In the genomic region with DNA sequence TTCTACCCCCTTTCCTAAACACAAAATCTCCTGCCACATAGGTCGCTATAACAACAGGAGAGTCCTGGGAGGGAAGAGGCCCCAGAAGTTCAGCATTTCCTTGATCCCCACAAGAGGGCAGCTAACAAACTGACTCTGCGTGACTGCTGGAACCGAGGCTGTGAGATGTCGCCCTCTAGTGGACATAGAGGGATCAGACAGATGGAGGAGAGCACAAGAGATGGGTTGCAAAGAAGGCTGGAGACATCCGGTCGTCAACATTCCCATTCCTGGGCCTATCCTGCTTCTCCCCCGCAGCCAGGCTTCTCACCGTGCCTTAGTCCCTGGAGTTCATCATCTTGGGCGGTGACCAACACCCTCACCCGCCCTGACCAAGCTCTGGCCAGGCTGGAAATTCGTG, we compare ENCODE assay signal across 8 mouse cellular contexts. TPM values are rescaled to one million over a fixed set of nuclear protein-coding genes. Genes with fewer than 3 reads are reported as not detected.
A peak's percentile ranks its signal among the peaks of the same experiment; 100 is the strongest.
DNase-seq lines count a peak whose midpoint lies in the region; ATAC-seq lines count a peak whose summit lies in the region.

No protein-coding gene starts in this region.

- H3K27me3 ChIP-seq in limb, embryonic 10.5 days (ENCODE audit: low read depth, poor library complexity, severe bottlenecking): no peaks in the 10 kb centered on the region
- no peaks in the 10 kb centered on the region for H3K27me3 ChIP-seq in midbrain, embryonic 13.5 days

- no peak overlapping the region for H3K4me2 ChIP-seq in midbrain, embryonic 13.5 days (replicated peaks)

- no peak overlapping the region for H3K4me3 ChIP-seq in limb, embryonic 10.5 days
- no peak overlapping the region for H3K4me3 ChIP-seq in midbrain, embryonic 13.5 days (replicated peaks)

- H3K27ac ChIP-seq in limb, embryonic 10.5 days: no peak overlapping the region
- H3K27ac ChIP-seq in midbrain, embryonic 13.5 days: no peak overlapping the region

- no peaks in the 10 kb centered on the region for H3K36me3 ChIP-seq in limb, embryonic 10.5 days
- no peaks in the 10 kb centered on the region for H3K36me3 ChIP-seq in midbrain, embryonic 13.5 days

- WGBS in limb, embryonic 10.5 days: 21% methylated on average over 11 of the region's 11 CpGs
- WGBS in midbrain, embryonic 13.5 days: 19% methylated on average over 11 of the region's 11 CpGs

- no peak overlapping the region for H3K9ac ChIP-seq in midbrain, embryonic 13.5 days (replicated peaks)

- H3K9me3 ChIP-seq in limb, embryonic 10.5 days (replicated peaks): no peaks in the 10 kb centered on the region
- no peaks in the 10 kb centered on the region for H3K9me3 ChIP-seq in midbrain, embryonic 13.5 days

- DNase-seq in urinary bladder, postnatal 14 days (ENCODE audit: low spot score): peak; percentile 69
- DNase-seq in urinary bladder, postnatal 10 days (ENCODE audit: low spot score): no peak
- peak; percentile 77 for DNase-seq in embryo, embryonic 11.5 days (ENCODE audit: low read depth, low spot score)
- peak; percentile 94 for DNase-seq in heart, adult 11 months
- peak; percentile 63 for DNase-seq in kidney, adult 18-20 months
- peak; percentile 82 for DNase-seq in limb, embryonic 10.5 days (ENCODE audit: low spot score)
- DNase-seq in skeletal muscle tissue, adult 2 months (ENCODE audit: low read depth, low spot score): peak; percentile 85

- no peaks in the 10 kb centered on the region for H3K4me1 ChIP-seq in limb, embryonic 10.5 days
- no peaks in the 10 kb centered on the region for H3K4me1 ChIP-seq in midbrain, embryonic 13.5 days (replicated peaks)

- ATAC-seq in midbrain, embryonic 13.5 days: peak; percentile 58

RNA-seq across cellular contexts. Expression of a gene that starts 47.5 kb away (rescaled TPM):
- polyA plus RNA-seq in limb, embryonic 10.5 days (2016; fragmentation: Nextera tagmentation; extraction: Ambion mirVana): 14.7 and 16.7 TPM in 2 replicates
- polyA plus RNA-seq in midbrain, embryonic 13.5 days (2015; fragmentation: Nextera tagmentation; extraction: Ambion mirVana): 55.1 and 67.8 TPM in 2 replicates

RNA-seq across cellular contexts. Expression of a gene that starts 51.5 kb away (rescaled TPM):
- not detected in 2 replicates for polyA plus RNA-seq in limb, embryonic 10.5 days (2016; fragmentation: Nextera tagmentation; extraction: Ambion mirVana)
- not detected in 2 replicates for polyA plus RNA-seq in midbrain, embryonic 13.5 days (2015; fragmentation: Nextera tagmentation; extraction: Ambion mirVana)
